Mouse (Mus musculus) hindbrain, postnatal 0 days (tissue): ENCODE results near the gene Hscb. TPM values are rescaled to one million over a fixed set of nuclear protein-coding genes. Genes with fewer than 3 reads are reported as not detected.
A peak's percentile ranks its signal among the peaks of the same experiment; 100 is the strongest.

Source experiments
- ATAC-seq: fragments of 200-750 bp; cut with Nextera tagmentation; 2 replicates; pipeline ENCODE4 v1.8.0; 2017; ENCODE audit warnings: mild to moderate bottlenecking, moderate TSS enrichment, moderate library complexity
- DNase-seq: peaks from one replicate; pipeline ENCODE4 v3.0.0-alpha.2; 2015; ENCODE audit warnings: low spot score
- H3K27ac ChIP-seq: fragments of 300-500 bp; sonication (generic); 2 replicates; pipeline ENCODE4 v1.5.1; 2014; ENCODE audit warnings: mild to moderate bottlenecking
- H3K27me3 ChIP-seq: fragments of 300-500 bp; sonication (generic); 2 replicates; pipeline ENCODE4 v1.6.1; 2014; ENCODE audit warnings: low read length, mixed read lengths; ENCODE audit not compliant: insufficient read depth
- H3K36me3 ChIP-seq: fragments of 300-500 bp; sonication (generic); 2 replicates; pipeline ENCODE4 v1.6.1; 2014; ENCODE audit warnings: low read length, mixed read lengths; ENCODE audit not compliant: insufficient read depth
- H3K4me1 ChIP-seq: fragments of 300-500 bp; sonication (generic); 2 replicates; pipeline ENCODE4 v1.6.1; 2014; ENCODE audit warnings: antibody characterized with exemption, low read length, mixed read lengths; ENCODE audit not compliant: insufficient read depth
- H3K4me2 ChIP-seq: fragments of 300-500 bp; sonication (generic); 2 replicates; pipeline ENCODE4 v1.6.1; 2014; ENCODE audit warnings: low read depth, mild to moderate bottlenecking, low read length, moderate library complexity, mixed read lengths
- H3K4me3 ChIP-seq: fragments of 300-500 bp; sonication (generic); 2 replicates; pipeline ENCODE4 v1.5.1; 2014; ENCODE audit warnings: low read length
- H3K9ac ChIP-seq: fragments of 300-500 bp; sonication (generic); replicated peaks from 2 replicates; pipeline ENCODE4 v1.6.1; 2014; ENCODE audit warnings: mild to moderate bottlenecking, low read length, moderate library complexity, mixed read lengths
- H3K9me3 ChIP-seq: fragments of 300-500 bp; sonication (generic); 2 replicates; pipeline ENCODE4 v1.6.1; 2016; ENCODE audit warnings: low read length, mixed read lengths
- CTCF ChIP-seq: IDR thresholded peaks from 2 replicates; pipeline ENCODE4 v1.5.1; 2016; ENCODE audit warnings: antibody characterized with exemption, control low read depth, low read depth
- WGBS: fragments of 180-500 bp; shearing (Covaris S2); extraction: QIAGEN DNeasy Blood & Tissue Kit; methylation state at CpG from one replicate; pipeline ENCODE4 v1.1.7; 2014; 5-methylcytosine and 5-hydroxymethylcytosine counted together
- polyA plus RNA-seq: library from polyadenylated mRNA; unstranded; fragments of >200 nt; fragmentation: Nextera tagmentation; extraction: Ambion mirVana; gene quantifications from 2 replicates; pipeline ENCODE4 v1.2.1, GENCODE M21; 2015
- total RNA-seq: library from RNA; depleted of rRNA; stranded (reverse); fragments of >200 nt; gene quantifications from 2 replicates; pipeline ENCODE4 v1.2.3, GENCODE M21; 2014

The Hscb gene
- total and polyA plus RNA-seq, 2 experiments from 2014 or later = 10.5 to 12.0 TPM

- H3K27ac ChIP-seq = no peak overlapping the region
- no peak overlapping the region for H3K9ac ChIP-seq
- no peak for TF ChIP-seq CTCF
- WGBS = 91% methylated on average over 1 of the region's 1 CpGs
- DNase-seq (no peak), ATAC-seq (no peak)
- no peak overlapping the region for H3K4me3 ChIP-seq
- peaks cover 3% of the 10 kb centered on the region; the same call in 1 of the 2 replicates for H3K4me1 ChIP-seq
- no peaks in the 10 kb centered on the region for H3K9me3 ChIP-seq
- H3K27me3 ChIP-seq = no peaks in the 10 kb centered on the region
- no peak overlapping the region for H3K4me2 ChIP-seq
- no peaks in the 10 kb centered on the region for H3K36me3 ChIP-seq
These were observed 35.7 kb upstream of the Hscb start for GRCm38 (mm10) chr5:110875286-110875685.

- H3K36me3 ChIP-seq = no peaks in the 10 kb centered on the region
- no peak for TF ChIP-seq CTCF
- no peaks in the 10 kb centered on the region for H3K9me3 ChIP-seq
- H3K27ac ChIP-seq = no peak overlapping the region
- no peaks in the 10 kb centered on the region for H3K27me3 ChIP-seq
- H3K4me1 ChIP-seq = no peaks in the 10 kb centered on the region
- DNase-seq (peak; percentile 63), ATAC-seq (no peak)
- no peak overlapping the region for H3K4me2 ChIP-seq
- no peak overlapping the region for H3K9ac ChIP-seq
- H3K4me3 ChIP-seq = no peak overlapping the region
These were observed 35.1 kb upstream of the Hscb start for GRCm38 (mm10) chr5:110874711-110875110.

- no peak overlapping the region for H3K9ac ChIP-seq
- 51% methylated on average over 6 of the region's 6 CpGs for whole genome bisulfite sequencing
- H3K36me3 ChIP-seq = no peaks in the 10 kb centered on the region
- no peak for TF ChIP-seq CTCF
- peaks cover 10% of the 10 kb centered on the region for H3K4me1 ChIP-seq
- H3K9me3 ChIP-seq = no peaks in the 10 kb centered on the region
- peak overlapping the region; percentile 37; the same call in 1 of the 2 replicates for H3K27ac ChIP-seq
- H3K4me2 ChIP-seq = 0 out of 2 replicates have a peak overlapping the region, but pooled peaks have one; percentile 1
- H3K27me3 ChIP-seq = no peaks in the 10 kb centered on the region
- ATAC-seq = no peak
- DNase-seq = peak; percentile 64
- H3K4me3 ChIP-seq = no peak overlapping the region
These were observed 33.6 kb upstream of the Hscb start for GRCm38 (mm10) chr5:110873160-110873559.

GRCm38 (mm10) chr5:110869242-110869669, 29.7 kb upstream of the Hscb start:
- Histone ChIP-seq H3K9me3 (no peaks in the 10 kb centered on the region), H3K4me2 (no peak overlapping the region), H3K4me1 (peaks cover 14% of the 10 kb centered on the region), H3K27ac (peak overlapping the region; percentile 8), H3K9ac (no peak overlapping the region), H3K4me3 (no peak overlapping the region), H3K36me3 (no peaks in the 10 kb centered on the region), H3K27me3 (no peaks in the 10 kb centered on the region)
- peak; percentile 58 for DNase-seq
- ATAC-seq = peak; percentile 48; the same call in 1 of the 2 replicates
- no peak for TF ChIP-seq CTCF
- WGBS = 25% methylated on average over 8 of the region's 8 CpGs

GRCm38 (mm10) chr5:110868460-110868859, 28.9 kb upstream of the Hscb start:
- ATAC-seq (peak; percentile 71), DNase-seq (peak; percentile 67)
- no peak overlapping the region for H3K4me2 ChIP-seq
- TF ChIP-seq CTCF = no peak
- H3K36me3 ChIP-seq = no peaks in the 10 kb centered on the region
- H3K9me3 ChIP-seq = no peaks in the 10 kb centered on the region
- H3K27ac ChIP-seq = peak overlapping the region; percentile 8; the same call in 1 of the 2 replicates
- H3K27me3 ChIP-seq = no peaks in the 10 kb centered on the region
- 20% methylated on average over 4 of the region's 4 CpGs for WGBS
- no peak overlapping the region for H3K4me3 ChIP-seq
- H3K9ac ChIP-seq = no peak overlapping the region
- peaks cover 14% of the 10 kb centered on the region for H3K4me1 ChIP-seq

GRCm38 (mm10) chr5:110860445-110860844, 20.9 kb upstream of the Hscb start:
- 88% methylated on average over 5 of the region's 5 CpGs for WGBS
- H3K27ac ChIP-seq = peak overlapping the region; percentile 81; the same call in 1 of the 2 replicates

GRCm38 (mm10) chr5:110859013-110859650, 19.6 kb upstream of the Hscb start:
- Histone ChIP-seq H3K4me1 (no peaks in the 10 kb centered on the region), H3K9me3 (no peaks in the 10 kb centered on the region), H3K36me3 (no peaks in the 10 kb centered on the region), H3K4me3 (no peak overlapping the region), H3K4me2 (peak overlapping the region; percentile 45), H3K27ac (peak overlapping the region; percentile 81), H3K27me3 (no peaks in the 10 kb centered on the region), H3K9ac (no peak overlapping the region)
- TF ChIP-seq CTCF = no peak
- DNase-seq = peak; percentile 73
- ATAC-seq = peak; percentile 88
- WGBS = 38% methylated on average over 13 of the region's 13 CpGs

More at GRCm38 (mm10) chr5:110860445-110860844, 20.9 kb upstream of the Hscb start:
- Histone ChIP-seq H3K4me2 (no peak overlapping the region), H3K4me3 (no peak overlapping the region), H3K9me3 (no peaks in the 10 kb centered on the region), H3K36me3 (no peaks in the 10 kb centered on the region), H3K4me1 (no peaks in the 10 kb centered on the region), H3K27me3 (no peaks in the 10 kb centered on the region), H3K9ac (no peak overlapping the region)
- DNase-seq (no peak), ATAC-seq (no peak)
- no peak for TF ChIP-seq CTCF
